Mouse (Mus musculus) testis, postnatal 14 days (tissue): Measurements from ENCODE around the gene Pinlyp.
A peak's percentile ranks its signal among the peaks of the same experiment; 100 is the strongest.

Experiments used
- DNase-seq: peaks from one replicate; pipeline ENCODE4 v3.0.0; 2021; ENCODE audit warnings: low spot score

Pinlyp gene

DNA sequence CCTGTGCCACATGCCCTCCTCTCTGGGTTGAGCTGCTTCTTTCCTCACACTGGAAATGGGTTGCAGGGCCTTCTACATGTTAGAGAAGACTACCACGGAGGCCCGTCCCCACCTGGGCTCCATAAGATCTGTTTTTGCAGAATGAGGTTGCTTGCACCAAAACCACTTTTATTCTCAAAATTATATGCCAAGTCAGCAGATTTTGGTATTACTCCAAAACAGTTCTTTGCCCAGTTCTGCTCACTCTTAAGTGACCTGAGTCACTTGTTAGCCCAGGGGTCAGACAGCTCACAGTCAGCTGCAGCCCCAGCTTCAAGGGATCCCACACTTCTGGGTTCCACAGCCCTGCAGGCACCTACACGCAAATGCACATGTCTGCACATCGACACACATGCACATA lies 15.5 kb upstream of the Pinlyp start:
- DNase-seq, result no peak

GRCm38 (mm10) chr7:24555786-24556185 lies 9.9 kb upstream of the Pinlyp start:
- no peak for DNase-seq

- DNase-seq, result no peak
These were observed 6.3 kb upstream of the Pinlyp start for GRCm38 (mm10) chr7:24551985-24552759.

DNA sequence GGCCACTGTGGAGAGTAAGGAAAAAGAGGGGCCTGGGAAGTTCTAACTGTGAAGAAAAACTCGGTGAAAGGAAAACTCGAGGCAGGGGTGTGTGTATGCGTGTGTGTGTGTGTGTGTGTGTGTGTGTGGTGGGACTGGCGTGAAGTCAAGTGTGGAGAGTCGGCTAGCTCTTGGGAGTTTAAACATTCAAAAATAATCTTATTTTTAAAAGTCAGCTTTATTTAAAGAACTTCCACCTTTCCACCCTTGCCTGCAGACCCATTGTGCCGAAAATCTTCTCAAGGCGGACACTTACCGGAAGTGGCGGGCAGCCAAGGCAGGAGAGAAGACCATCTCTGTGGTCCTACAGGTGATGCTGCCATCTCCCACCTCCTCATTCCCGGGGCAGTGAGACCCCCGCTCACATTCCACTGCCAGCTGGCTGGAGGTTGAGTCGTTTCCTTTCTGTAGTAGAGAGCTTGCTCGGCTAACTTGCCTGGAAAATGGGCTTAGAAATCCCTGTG lies 1.7 kb upstream of the Pinlyp start:
- DNase-seq, result no peak

GRCm38 (mm10) chr7:24546634-24547389 lies 894 bp upstream of the Pinlyp start:
- DNase-seq, result peak; percentile 98

- no peak for DNase-seq
These were observed 1.4 kb downstream of the Pinlyp start for GRCm38 (mm10) chr7:24544506-24544905.

- no peak for DNase-seq
These were observed 6.2 kb downstream of the Pinlyp start for GRCm38 (mm10) chr7:24539686-24540085.

- DNase-seq, result no peak
These were observed 7.2 kb downstream of the Pinlyp start for GRCm38 (mm10) chr7:24538701-24539100.

GRCm38 (mm10) chr7:24538154-24538553 lies 7.8 kb downstream of the Pinlyp start:
- DNase-seq, result no peak

- DNase-seq, result no peak
These were observed 8.3 kb downstream of the Pinlyp start for GRCm38 (mm10) chr7:24537591-24537990.

- DNase-seq, result no peak
These were observed 8.8 kb downstream of the Pinlyp start for GRCm38 (mm10) chr7:24537081-24537480.

DNA sequence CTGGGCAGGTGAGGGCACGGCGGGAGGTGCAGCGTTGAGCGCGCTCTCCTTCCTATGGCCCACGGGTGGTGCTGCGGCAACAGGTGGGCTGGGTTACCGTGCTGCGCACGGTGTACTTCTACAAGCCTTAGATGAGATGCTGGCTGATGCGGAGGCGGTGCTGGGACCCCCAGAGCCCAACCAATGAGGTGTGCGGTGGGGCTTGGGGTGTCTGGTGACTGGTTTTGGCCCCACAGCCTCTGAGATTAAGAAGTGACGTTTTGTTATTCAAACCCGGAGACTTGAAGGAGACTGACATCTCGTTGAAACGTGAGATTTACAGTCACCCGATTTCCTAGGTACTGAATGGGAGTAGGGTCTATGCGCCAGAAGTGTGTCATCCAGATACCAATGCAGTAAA lies 11.6 kb downstream of the Pinlyp start:
- DNase-seq, result no peak

DNA sequence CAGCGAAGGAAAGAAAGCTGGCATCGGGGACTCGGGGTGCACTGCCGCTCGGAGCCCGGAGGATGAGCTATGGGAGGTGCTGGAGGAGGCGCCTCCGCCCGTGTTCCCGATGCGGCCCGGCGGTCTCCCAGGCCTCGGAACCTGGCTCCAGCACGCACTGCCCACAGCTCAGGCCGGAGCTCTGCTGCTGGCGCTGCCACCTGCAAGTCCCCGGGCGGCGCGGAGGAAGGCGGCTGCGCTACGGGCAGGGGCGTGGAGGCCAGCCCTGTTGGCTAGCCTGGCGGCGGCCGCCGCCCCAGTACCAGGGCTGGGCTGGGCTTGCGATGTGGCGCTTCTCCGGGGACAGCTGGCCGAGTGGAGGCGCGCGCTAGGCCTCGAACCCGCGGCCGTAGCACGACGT lies 12.1 kb downstream of the Pinlyp start:
- DNase-seq, result no peak

GRCm38 (mm10) chr7:24533031-24533571 lies 12.8 kb downstream of the Pinlyp start:
- no peak for DNase-seq

DNA sequence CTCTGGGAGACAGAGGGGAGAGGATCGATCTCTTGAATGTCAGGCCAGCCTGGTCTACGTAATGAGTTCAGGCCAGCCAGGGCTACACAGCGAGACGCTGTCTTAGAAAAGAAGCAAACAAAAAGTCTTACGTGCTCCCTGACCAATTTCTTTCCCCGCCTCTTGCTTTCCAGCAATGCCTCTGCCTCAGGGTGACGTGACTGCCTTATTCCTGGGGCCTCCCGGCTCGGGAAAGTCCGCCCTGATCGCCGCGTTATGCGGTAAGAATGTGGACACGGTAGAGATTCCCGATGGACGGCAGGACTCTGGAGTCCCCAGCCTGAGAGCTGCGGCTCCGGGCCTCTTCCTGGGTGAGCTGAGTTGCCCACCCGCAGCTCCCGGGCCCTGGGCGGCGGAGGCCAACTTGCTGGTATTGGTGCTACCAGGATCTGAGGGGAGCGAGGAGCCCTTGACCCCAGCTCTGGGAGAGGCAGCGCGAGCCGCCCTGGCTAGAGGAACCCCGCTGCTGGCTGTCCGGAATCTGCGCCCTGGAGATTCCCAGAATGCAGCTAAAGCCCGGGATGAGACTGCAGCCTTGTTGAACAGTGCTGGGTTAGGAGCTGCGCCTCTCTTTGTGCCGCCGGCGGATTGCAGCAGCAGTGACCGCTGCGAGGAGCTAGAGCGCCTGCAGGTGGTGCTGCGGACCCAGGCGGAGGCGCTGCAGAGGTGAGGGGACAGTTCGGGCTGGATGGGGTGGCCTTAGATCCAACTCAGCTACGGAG lies 14.5 kb downstream of the Pinlyp start:
- DNase-seq, result peak; percentile 57

- DNase-seq, result peak; percentile 95
These were observed 15.6 kb downstream of the Pinlyp start, which contains the start of gene Irgq for GRCm38 (mm10) chr7:24530062-24530931. Gene Irgq, plus strand, starts transcription at chr7:24530689.

DNA sequence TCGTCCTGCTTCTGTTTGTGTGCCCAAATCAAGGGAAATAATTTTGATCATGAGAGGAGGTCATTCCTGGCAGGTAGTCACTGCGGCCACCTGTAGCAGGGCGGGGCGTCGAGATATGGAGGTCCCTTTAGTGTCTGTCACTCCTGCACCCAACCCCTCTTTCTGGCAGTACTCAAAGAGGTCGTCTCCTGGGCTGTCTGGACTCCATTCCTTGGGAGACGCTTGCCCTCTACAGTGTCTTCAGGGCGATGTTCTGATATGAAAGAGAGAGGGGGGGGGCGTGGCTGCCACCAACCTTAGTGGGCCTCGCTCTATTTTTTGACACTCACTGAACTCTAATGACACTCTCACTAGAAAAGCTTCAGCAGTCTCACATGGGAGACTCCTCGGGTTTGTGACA lies 16.3 kb downstream of the Pinlyp start:
- DNase-seq, result no peak

GRCm38 (mm10) chr7:24528861-24529260 lies 17.1 kb downstream of the Pinlyp start:
- DNase-seq, result no peak

DNA sequence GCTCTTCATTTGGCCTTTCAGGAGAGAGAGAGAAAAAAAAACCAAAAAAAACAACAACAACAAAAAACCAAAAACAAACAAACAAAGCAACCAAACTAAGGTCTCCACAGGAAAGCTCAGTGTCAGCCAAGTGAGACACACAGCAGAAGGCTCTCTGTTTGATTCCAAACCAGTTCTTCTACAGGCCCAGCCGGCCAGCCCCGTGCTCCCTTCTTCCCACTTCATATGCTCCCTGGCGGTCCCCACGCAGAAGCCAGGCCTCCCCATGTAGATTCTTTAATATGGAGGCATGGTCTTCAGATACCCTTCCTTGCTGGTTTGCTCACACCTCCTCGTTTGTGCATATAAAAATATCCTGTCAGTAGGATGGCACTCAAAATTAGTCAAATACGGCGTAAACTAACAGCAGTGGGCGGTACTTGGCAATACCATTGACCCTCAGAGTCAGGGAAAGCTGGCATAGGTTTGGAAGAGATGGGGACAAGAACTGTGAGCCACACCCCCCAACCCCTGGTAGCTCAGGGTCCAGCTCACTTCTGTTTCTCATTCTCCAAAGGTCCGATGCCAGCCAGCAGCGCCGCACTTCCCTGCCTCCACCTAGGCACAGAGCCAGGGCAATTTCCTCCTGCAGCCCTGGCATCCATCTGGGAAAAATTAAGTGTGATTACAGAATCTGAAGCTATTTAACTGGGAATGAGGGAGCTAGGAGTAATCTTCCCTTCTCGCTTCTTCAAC lies 20.1 kb downstream of the Pinlyp start:
- no peak for DNase-seq

DNA sequence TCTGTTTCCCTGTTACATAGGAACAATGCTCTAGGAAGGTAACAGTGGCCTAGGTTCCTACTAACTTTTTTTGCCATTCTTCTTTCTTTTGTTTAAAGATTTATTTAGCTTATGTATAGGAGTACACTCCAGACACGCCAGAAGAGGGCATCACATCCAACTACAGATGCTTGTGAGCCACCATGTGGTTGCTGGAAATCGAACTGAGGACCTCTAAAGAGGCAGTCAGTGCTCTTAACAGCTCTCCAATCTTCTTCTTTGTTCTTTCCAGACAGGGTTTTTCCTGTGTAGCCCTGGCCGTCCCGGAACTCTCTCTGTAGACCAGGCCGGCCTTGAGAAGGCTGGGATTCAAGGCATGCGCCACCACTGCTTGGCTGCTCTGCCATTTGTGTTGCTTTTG lies 20.9 kb downstream of the Pinlyp start:
- DNase-seq, result no peak
